Mouse (Mus musculus) embryonic facial prominence, embryonic 15.5 days (tissue): ENCODE measurements around the gene Dzip3. TPM values are rescaled to one million over a fixed set of nuclear protein-coding genes. Genes with fewer than 3 reads are reported as not detected.

Experiments
- polyA plus RNA-seq: library from polyadenylated mRNA; unstranded; fragments of >200 nt; fragmentation: Nextera tagmentation; extraction: Ambion mirVana; gene quantifications from 2 replicates; pipeline ENCODE4 v1.2.1, GENCODE M21; 2015

The Dzip3 gene
- polyA plus RNA-seq, 1 experiment from 2014 or later = 28.3 TPM

Other genes with a start within 250 kb of the Dzip3 start
- not detected in 2 replicates for gene Trat1, start 222.1 kb downstream of the Dzip3 start, polyA plus RNA-seq
- gene Retnlb, start 177.3 kb downstream of the Dzip3 start, polyA plus RNA-seq = not detected in 2 replicates
- gene Retnla, start 151.6 kb downstream of the Dzip3 start, polyA plus RNA-seq = not detected in 2 replicates
- 0.92 and 1.8 TPM in 2 replicates for gene Retnlg, start 121.5 kb downstream of the Dzip3 start, polyA plus RNA-seq
- gene Cip2a, start within 50 bp of the Dzip3 start, polyA plus RNA-seq = 20.8 and 22.4 TPM in 2 replicates
- gene Myh15, start 63.3 kb upstream of the Dzip3 start, polyA plus RNA-seq = 0.05 and 0.07 TPM in 2 replicates